Mouse (Mus musculus): ENCODE measurements around the gene Slc9a8. TPM values are rescaled to one million over a fixed set of nuclear protein-coding genes. Genes with fewer than 3 reads are reported as not detected.

Slc9a8 gene
- polyA plus RNA-seq, 1 experiment from 2014 or later = 9.3 TPM

DNA sequence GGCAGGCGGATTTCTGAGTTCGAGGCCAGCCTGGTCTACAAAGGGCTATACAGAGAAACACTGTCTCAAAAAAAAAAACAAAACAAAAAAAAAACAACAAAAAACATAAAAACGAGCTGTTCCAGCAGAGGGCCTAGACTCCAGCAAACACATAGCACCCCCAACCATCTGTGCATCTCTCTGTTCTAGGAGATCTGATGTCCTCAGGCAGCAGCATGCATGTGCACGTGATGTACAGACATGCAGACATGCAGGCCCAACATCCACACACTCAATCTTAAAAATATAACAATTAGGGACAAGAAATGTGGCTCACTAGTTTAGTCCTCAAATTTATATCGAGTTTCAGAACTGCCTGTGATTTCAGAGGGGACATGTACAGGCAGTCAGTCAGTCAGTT is 14.9 kb downstream of the Slc9a8 start:
- Histone ChIP-seq H3K9me3 (ENCODE audit: low read length) (0 out of 2 replicates have a peak, but pooled peaks cover 3% of the 10 kb centered on the region), H3K9ac (replicated peaks) (no peak overlapping the region), H3K4me1 (ENCODE audit: insufficient read depth) (no peaks in the 10 kb centered on the region), H3K27me3 (ENCODE audit: insufficient read depth, low read length) (no peaks in the 10 kb centered on the region), H3K27ac (ENCODE audit: low read depth) (no peak overlapping the region), H3K4me3 (ENCODE audit: low read depth, low read length) (no peak overlapping the region), H3K4me2 (ENCODE audit: low read depth, low read length) (no peak overlapping the region), H3K36me3 (replicated peaks; ENCODE audit: insufficient read depth, low read length) (peaks cover 51% of the 10 kb centered on the region)
- TF ChIP-seq EP300 (IDR thresholded peaks at IDR 0.05; ENCODE audit: low read depth) = no peak
- TF ChIP-seq CTCF (IDR thresholded peaks at IDR 0.05; ENCODE audit: low read depth) = no peak
- WGBS (ENCODE audit: insufficient replicate concordance) = 81% methylated on average over 5 of the region's 5 CpGs
- DNase-seq = no peak
- no peak for ATAC-seq

DNA sequence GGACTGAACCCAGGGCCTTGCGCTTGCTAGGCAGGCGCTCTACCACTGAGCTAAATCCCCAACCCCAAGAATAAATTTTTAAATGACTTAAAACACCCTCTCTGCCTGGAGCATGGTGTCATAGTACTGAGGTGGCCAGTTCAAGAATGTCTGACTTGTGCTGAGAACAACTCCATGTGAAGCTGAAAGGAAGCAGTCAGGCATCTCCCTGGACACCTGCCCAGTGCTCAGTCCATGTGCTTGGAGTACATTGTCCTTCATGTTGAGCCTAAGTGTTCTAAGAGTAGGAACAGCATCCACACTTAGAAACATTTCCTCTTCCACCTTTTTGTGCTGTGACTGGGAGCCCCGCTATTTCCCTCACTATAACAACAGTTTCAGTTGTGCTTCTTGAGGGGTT is 17.9 kb downstream of the Slc9a8 start:
- 96% methylated on average over 3 of the region's 3 CpGs for WGBS (ENCODE audit: insufficient replicate concordance)

GRCm38 (mm10) chr2:167443411-167444193 is 22.1 kb downstream of the Slc9a8 start:
- DNase-seq (no peak), ATAC-seq (no peak)
- H3K27me3 ChIP-seq (ENCODE audit: insufficient read depth, low read length) = no peaks in the 10 kb centered on the region
- 0 out of 2 replicates have a peak, but pooled peaks cover 3% of the 10 kb centered on the region for H3K9me3 ChIP-seq (ENCODE audit: low read length)
- TF ChIP-seq EP300 (IDR thresholded peaks at IDR 0.05; ENCODE audit: low read depth) (no peak), CTCF (IDR thresholded peaks at IDR 0.05; ENCODE audit: low read depth) (no peak)
- peaks cover 71% of the 10 kb centered on the region for H3K36me3 ChIP-seq (replicated peaks; ENCODE audit: insufficient read depth, low read length)
- 86% methylated on average over 4 of the region's 4 CpGs for WGBS (ENCODE audit: insufficient replicate concordance)
- no peak overlapping the region for H3K9ac ChIP-seq (replicated peaks)
- H3K27ac ChIP-seq (ENCODE audit: low read depth) = no peak overlapping the region
- no peak overlapping the region for H3K4me3 ChIP-seq (ENCODE audit: low read depth, low read length)
- H3K4me1 ChIP-seq (ENCODE audit: insufficient read depth) = peaks cover 19% of the 10 kb centered on the region
- H3K4me2 ChIP-seq (ENCODE audit: low read depth, low read length) = no peak overlapping the region

More for the DNA sequence above, 17.9 kb downstream of the Slc9a8 start:
- H3K9me3 ChIP-seq (ENCODE audit: low read length) = 0 out of 2 replicates have a peak, but pooled peaks cover 3% of the 10 kb centered on the region
- TF ChIP-seq EP300 (IDR thresholded peaks at IDR 0.05; ENCODE audit: low read depth) = no peak
- no peak for TF ChIP-seq CTCF (IDR thresholded peaks at IDR 0.05; ENCODE audit: low read depth)
- H3K4me3 ChIP-seq (ENCODE audit: low read depth, low read length) = no peak overlapping the region
- no peaks in the 10 kb centered on the region for H3K4me1 ChIP-seq (ENCODE audit: insufficient read depth)
- ATAC-seq (no peak), DNase-seq (no peak)
- no peak overlapping the region for H3K27ac ChIP-seq (ENCODE audit: low read depth)
- H3K36me3 ChIP-seq (replicated peaks; ENCODE audit: insufficient read depth, low read length) = peaks cover 55% of the 10 kb centered on the region
- no peaks in the 10 kb centered on the region for H3K27me3 ChIP-seq (ENCODE audit: insufficient read depth, low read length)
- no peak overlapping the region for H3K4me2 ChIP-seq (ENCODE audit: low read depth, low read length)
- H3K9ac ChIP-seq (replicated peaks) = no peak overlapping the region

- H3K27ac ChIP-seq (ENCODE audit: low read depth) = no peak overlapping the region
- peaks cover 19% of the 10 kb centered on the region for H3K4me1 ChIP-seq (ENCODE audit: insufficient read depth)
Observed at GRCm38 (mm10) chr2:167445911-167446780, 24.6 kb downstream of the Slc9a8 start.

GRCm38 (mm10) chr2:167447207-167447606 is 25.7 kb downstream of the Slc9a8 start:
- peak; percentile 51 for ATAC-seq
- 66% methylated on average over 7 of the region's 7 CpGs for WGBS (ENCODE audit: insufficient replicate concordance)

More at GRCm38 (mm10) chr2:167445911-167446780, 24.6 kb downstream of the Slc9a8 start:
- H3K27me3 ChIP-seq (ENCODE audit: insufficient read depth, low read length) = no peaks in the 10 kb centered on the region
- no peak overlapping the region for H3K9ac ChIP-seq (replicated peaks)
- no peak overlapping the region for H3K4me3 ChIP-seq (ENCODE audit: low read depth, low read length)
- 79% methylated on average over 20 of the region's 20 CpGs for WGBS (ENCODE audit: insufficient replicate concordance)
- peaks cover 75% of the 10 kb centered on the region for H3K36me3 ChIP-seq (replicated peaks; ENCODE audit: insufficient read depth, low read length)
- DNase-seq (no peak), ATAC-seq (no peak)
- TF ChIP-seq EP300 (IDR thresholded peaks at IDR 0.05; ENCODE audit: low read depth) = no peak
- no peak for TF ChIP-seq CTCF (IDR thresholded peaks at IDR 0.05; ENCODE audit: low read depth)
- no peak overlapping the region for H3K4me2 ChIP-seq (ENCODE audit: low read depth, low read length)
- no peaks in the 10 kb centered on the region for H3K9me3 ChIP-seq (ENCODE audit: low read length)

GRCm38 (mm10) chr2:167447629-167448028 is 26.1 kb downstream of the Slc9a8 start:
- peak overlapping the region; percentile 53 for H3K4me2 ChIP-seq (ENCODE audit: low read depth, low read length)
- DNase-seq = peak; percentile 50
- TF ChIP-seq CTCF (IDR thresholded peaks at IDR 0.05; ENCODE audit: low read depth) = no peak
- peak; percentile 82 for TF ChIP-seq EP300 (IDR thresholded peaks at IDR 0.05; ENCODE audit: low read depth)
- H3K36me3 ChIP-seq (replicated peaks; ENCODE audit: insufficient read depth, low read length) = peaks cover 75% of the 10 kb centered on the region
- no peaks in the 10 kb centered on the region for H3K9me3 ChIP-seq (ENCODE audit: low read length)
- peak overlapping the region; percentile 62 for H3K27ac ChIP-seq (ENCODE audit: low read depth)
- peak overlapping the region; percentile 16 for H3K9ac ChIP-seq (replicated peaks)
- peak; percentile 95 for ATAC-seq
- H3K4me1 ChIP-seq (ENCODE audit: insufficient read depth) = peaks cover 19% of the 10 kb centered on the region
- no peaks in the 10 kb centered on the region for H3K27me3 ChIP-seq (ENCODE audit: insufficient read depth, low read length)
- WGBS (ENCODE audit: insufficient replicate concordance) = 56% methylated on average over 8 of the region's 8 CpGs
- H3K4me3 ChIP-seq (ENCODE audit: low read depth, low read length) = no peak overlapping the region

More at GRCm38 (mm10) chr2:167447207-167447606, 25.7 kb downstream of the Slc9a8 start:
- Histone ChIP-seq H3K9ac (replicated peaks) (peak overlapping the region; percentile 16; the same call in 1 of the 2 replicates), H3K36me3 (replicated peaks; ENCODE audit: insufficient read depth, low read length) (peaks cover 76% of the 10 kb centered on the region), H3K4me1 (ENCODE audit: insufficient read depth) (peaks cover 19% of the 10 kb centered on the region), H3K4me3 (ENCODE audit: low read depth, low read length) (no peak overlapping the region), H3K27ac (ENCODE audit: low read depth) (peak overlapping the region; percentile 62), H3K27me3 (ENCODE audit: insufficient read depth, low read length) (no peaks in the 10 kb centered on the region), H3K4me2 (ENCODE audit: low read depth, low read length) (peak overlapping the region; percentile 53), H3K9me3 (ENCODE audit: low read length) (no peaks in the 10 kb centered on the region)
- DNase-seq = no peak
- TF ChIP-seq CTCF (IDR thresholded peaks at IDR 0.05; ENCODE audit: low read depth) = no peak
- TF ChIP-seq EP300 (IDR thresholded peaks at IDR 0.05; ENCODE audit: low read depth) = no peak

All from liver, postnatal 0 days (tissue).